Mouse (Mus musculus): ENCODE results near the gene Rpl23a. TPM values are rescaled to one million over a fixed set of nuclear protein-coding genes. Genes with fewer than 3 reads are reported as not detected.

The Rpl23a gene
- total and polyA plus RNA-seq, 3 experiments, result 2,992 to 3,939 (median 3,361) TPM

GRCm38 (mm10) chr11:78163681-78164603 lies 19.4 kb downstream of the Rpl23a start (continued):
- TF ChIP-seq MEF2A (IDR thresholded peaks at IDR 0.05; ENCODE audit: borderline replicate concordance, low read depth, low read length) (peak; percentile 78; the same call in 1 of the 2 replicates), BHLHE40 (IDR thresholded peaks at IDR 0.05; ENCODE audit: low read depth, low read length) (peak; percentile 61), HCFC1 (IDR thresholded peaks at IDR 0.05; ENCODE audit: low read depth, low read length) (peak; percentile 31), SIN3A (IDR thresholded peaks at IDR 0.05; ENCODE audit: low read length) (peak; percentile 82), IRF4 (IDR thresholded peaks at IDR 0.05; ENCODE audit: low read depth, low read length) (peak; percentile 81), TBP (conservative IDR thresholded peaks at IDR 0.05; ENCODE audit: low read depth, low read length) (peak; percentile 73), RCOR1 (conservative IDR thresholded peaks at IDR 0.05; ENCODE audit: low read depth, low read length) (no peak), SMC3 (IDR thresholded peaks at IDR 0.05; ENCODE audit: low read depth, low read length) (no peak), UBTF (IDR thresholded peaks at IDR 0.05; ENCODE audit: low read depth, low read length) (no peak), CTCF (conservative IDR thresholded peaks at IDR 0.05 in 1 of 2, IDR thresholded peaks at IDR 0.05 in 1 of 2; ENCODE audit: low read depth in 2 of 2, low read length in 2 of 2) (no peak), NRF1 (IDR thresholded peaks at IDR 0.05; ENCODE audit: low read depth, low read length) (no peak; the same call in 1 of the 2 replicates), EP300 (IDR thresholded peaks at IDR 0.05; ENCODE audit: low read length) (peak; percentile 44; the same call in 1 of the 2 replicates), CHD1 (IDR thresholded peaks at IDR 0.05; ENCODE audit: low read depth, low read length) (peak; percentile 60; the same call in 1 of the 2 replicates), MAFK (IDR thresholded peaks at IDR 0.05; ENCODE audit: insufficient replicate concordance, low read length) (no peak), USF1 (IDR thresholded peaks at IDR 0.05; ENCODE audit: low read depth, low read length) (no peak), E2F4 (IDR thresholded peaks at IDR 0.05; ENCODE audit: insufficient replicate concordance, low read depth, low read length) (no peak), ZMIZ1 (IDR thresholded peaks at IDR 0.05; ENCODE audit: low read depth, low read length) (peak; percentile 18; the same call in 1 of the 2 replicates), MYC (IDR thresholded peaks at IDR 0.05; ENCODE audit: low read depth, low read length) (no peak)

- H3K27ac ChIP-seq (ENCODE audit: insufficient read depth, low read depth), result peak overlapping the region; percentile 91
- TF ChIP-seq BHLHE40 (IDR thresholded peaks at IDR 0.05; ENCODE audit: low read depth, low read length) (0 out of 2 replicates have a peak, but pooled peaks have one; percentile 21), IRF4 (IDR thresholded peaks at IDR 0.05; ENCODE audit: low read depth, low read length) (peak; percentile 71; the same call in 1 of the 2 replicates), MXI1 (IDR thresholded peaks at IDR 0.05; ENCODE audit: low read depth, low read length) (peak; percentile 37; the same call in 1 of the 2 replicates), TBP (conservative IDR thresholded peaks at IDR 0.05; ENCODE audit: low read depth, low read length) (0 out of 2 replicates have a peak, but pooled peaks have one; percentile 33), UBTF (IDR thresholded peaks at IDR 0.05; ENCODE audit: low read depth, low read length) (0 out of 2 replicates have a peak, but pooled peaks have one; percentile 18), ZC3H11A (IDR thresholded peaks at IDR 0.05; ENCODE audit: low read depth, low read length) (no peak), ELF1 (IDR thresholded peaks at IDR 0.05; ENCODE audit: low read depth, low read length) (peak; percentile 80), EP300 (IDR thresholded peaks at IDR 0.05; ENCODE audit: low read length) (peak; percentile 67; the same call in 1 of the 2 replicates), ZMIZ1 (IDR thresholded peaks at IDR 0.05; ENCODE audit: low read depth, low read length) (peak; percentile 21; the same call in 1 of the 2 replicates), JUND (conservative IDR thresholded peaks at IDR 0.05; ENCODE audit: low read depth, low read length) (no peak), POLR2AphosphoS2 (IDR thresholded peaks at IDR 0.05; ENCODE audit: low read depth, low read length) (peak; percentile 17; the same call in 1 of the 2 replicates), RCOR1 (conservative IDR thresholded peaks at IDR 0.05; ENCODE audit: low read depth, low read length) (peak; percentile 13; the same call in 1 of the 2 replicates), TCF12 (IDR thresholded peaks at IDR 0.05; ENCODE audit: low read depth, low read length) (peak; percentile 50; the same call in 1 of the 2 replicates), SIN3A (IDR thresholded peaks at IDR 0.05; ENCODE audit: low read length) (peak; percentile 66), MYC (IDR thresholded peaks at IDR 0.05; ENCODE audit: low read depth, low read length) (no peak), ETS1 (conservative IDR thresholded peaks at IDR 0.05; ENCODE audit: low read depth, low read length) (peak; percentile 19), KAT2A (IDR thresholded peaks at IDR 0.05; ENCODE audit: insufficient replicate concordance, low read length) (no peak)
- peak overlapping the region; percentile 79 for H3K4me2 ChIP-seq (ENCODE audit: insufficient read depth, low read depth, poor library complexity, severe bottlenecking)
- peaks cover 38 to 58% of the 10 kb centered on the region in 2 experiments for H3K36me3 ChIP-seq (replicated peaks in 1 of 2; ENCODE audit: control insufficient read depth in 1 of 2, insufficient read depth in 1 of 2, low read length in 1 of 2)
- H3K79me2 ChIP-seq (replicated peaks; ENCODE audit: control insufficient read depth, extremely low read depth, insufficient read depth, poor library complexity, severe bottlenecking), result peaks cover 33% of the 10 kb centered on the region
- dilution Hi-C loops (cut with MboI; ENCODE audit: extremely low pct_ligation_motif_present, extremely low pct_unique_long_range_greater_than_20kb, low sequenced_read_pairs), result no loop called here
- H3K4me3 ChIP-seq (replicated peaks in 1 of 3; ENCODE audit: low read depth in 2 of 3, low read length in 2 of 3, poor library complexity in 1 of 3), result peak overlapping the region; percentile 73 to 97 (median 96)
- peak; percentile 72 for DNase-seq (ENCODE audit: extremely low read depth)
- peaks cover 24 to 58% of the 10 kb centered on the region in 2 experiments for H3K4me1 ChIP-seq (ENCODE audit: control insufficient read depth in 1 of 2, insufficient read depth in 2 of 2)
- no peaks in the 10 kb centered on the region for H3K27me3 ChIP-seq (replicated peaks)
- no peaks in the 10 kb centered on the region for H3K9me3 ChIP-seq (replicated peaks; ENCODE audit: low read length)
- H3K9ac ChIP-seq (ENCODE audit: insufficient read depth, low read depth), result peak overlapping the region; percentile 68
- in situ Hi-C loops (cut with MboI; ENCODE audit: low pct_ligation_motif_present, low pct_unique_long_range_greater_than_20kb, low sequenced_read_pairs), result no loop called here
Measured at GRCm38 (mm10) chr11:78163045-78163444, 20.3 kb downstream of the Rpl23a start.
